Mouse (Mus musculus): Measurements from ENCODE around the gene Gm20489. TPM values are rescaled to one million over a fixed set of nuclear protein-coding genes. Genes with fewer than 3 reads are reported as not detected.

The Gm20489 gene
- polyA plus RNA-seq (2017; shearing (Covaris generic)): 0.55 TPM

DNA sequence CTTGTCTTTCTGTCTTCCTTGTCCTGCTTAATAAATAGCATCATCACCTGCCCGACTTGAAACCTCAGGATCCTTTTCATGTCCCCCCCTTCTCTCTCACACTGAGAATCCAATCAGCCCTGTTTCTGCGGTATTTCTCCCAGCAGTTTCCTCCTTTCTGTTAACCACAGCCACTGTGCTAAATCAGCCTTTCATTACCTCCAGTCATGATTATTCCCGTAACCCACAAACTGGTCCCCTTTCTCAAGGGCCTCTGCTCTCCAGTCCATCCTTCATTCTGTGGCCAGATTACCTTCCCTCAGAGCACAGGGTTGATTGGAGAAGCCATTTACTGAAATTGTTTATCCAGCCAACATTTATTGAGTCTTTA is at the start of gene Gm20489:
Gene Gm20489 (minus strand): TSS at position 269 of the 370 bp plus-strand sequence.

DNA sequence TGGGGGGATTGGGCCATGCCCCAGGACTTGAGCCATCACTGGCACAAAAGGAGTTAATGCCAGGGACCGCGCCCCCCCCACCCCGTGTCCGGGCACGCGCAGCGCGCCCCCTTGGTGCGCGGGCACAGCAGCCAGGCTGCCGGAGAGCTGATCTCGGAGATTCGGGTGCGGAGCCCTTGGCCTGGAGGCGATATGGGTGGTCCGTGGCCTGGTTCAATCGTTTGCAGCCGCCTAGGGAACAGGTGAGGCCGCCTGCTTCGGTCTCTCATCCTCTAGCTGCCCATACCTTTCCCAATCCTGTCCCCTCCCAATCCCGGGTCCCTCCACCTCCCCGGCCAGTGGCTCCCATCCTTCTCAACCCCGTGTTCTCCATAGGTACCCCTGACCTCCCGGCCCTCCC is 30.2 kb upstream of the Gm20489 start, which contains the start of gene Nlgn3:
Gene Nlgn3 (plus strand): TSS at position 114 of the 400 bp plus-strand sequence.

DNA sequence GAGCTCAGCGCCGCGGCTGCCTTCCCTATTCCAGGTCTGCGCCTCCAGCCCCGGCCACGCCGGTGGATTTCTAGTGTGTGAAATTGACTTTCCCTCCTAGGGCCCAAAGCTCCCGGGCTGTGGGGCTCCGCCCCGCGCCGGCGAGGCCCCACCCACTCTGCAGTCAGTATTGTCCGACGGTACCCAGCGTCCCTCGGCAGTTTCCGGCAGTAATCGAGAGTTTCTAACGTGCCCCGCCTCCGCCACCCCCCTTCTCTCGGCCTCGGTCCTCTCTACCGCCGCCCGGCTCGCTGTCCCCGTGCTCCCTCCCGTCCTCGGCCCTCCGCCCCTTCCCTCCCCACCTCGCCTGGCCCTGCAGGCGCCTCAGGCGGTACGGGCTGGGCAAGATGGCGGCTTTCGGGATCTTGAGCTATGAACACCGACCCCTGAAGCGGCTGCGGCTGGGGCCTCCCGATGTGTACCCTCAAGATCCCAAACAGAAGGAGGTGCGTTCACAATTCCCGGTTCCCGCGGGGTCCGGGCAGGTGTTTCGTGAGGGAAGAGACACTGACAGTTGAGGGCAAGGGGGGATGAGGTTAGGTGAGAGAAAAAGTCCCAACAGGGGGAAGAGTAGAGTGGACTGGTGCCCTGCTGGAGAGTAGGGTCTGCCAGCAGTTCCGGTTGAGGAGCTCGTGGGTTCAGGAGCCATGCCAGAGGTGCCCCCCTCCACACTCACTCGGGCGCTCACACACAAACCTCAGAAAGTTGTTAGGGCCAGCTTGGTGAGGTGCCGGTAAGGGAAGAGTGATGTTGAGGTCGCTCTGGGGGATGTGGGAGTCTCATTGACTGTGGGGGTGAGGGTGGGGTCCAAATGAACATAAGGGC is 5.3 kb upstream of the Gm20489 start, which contains the start of gene Med12:
Gene Med12 (plus strand): TSS at position 156 of the 864 bp plus-strand sequence.

DNA sequence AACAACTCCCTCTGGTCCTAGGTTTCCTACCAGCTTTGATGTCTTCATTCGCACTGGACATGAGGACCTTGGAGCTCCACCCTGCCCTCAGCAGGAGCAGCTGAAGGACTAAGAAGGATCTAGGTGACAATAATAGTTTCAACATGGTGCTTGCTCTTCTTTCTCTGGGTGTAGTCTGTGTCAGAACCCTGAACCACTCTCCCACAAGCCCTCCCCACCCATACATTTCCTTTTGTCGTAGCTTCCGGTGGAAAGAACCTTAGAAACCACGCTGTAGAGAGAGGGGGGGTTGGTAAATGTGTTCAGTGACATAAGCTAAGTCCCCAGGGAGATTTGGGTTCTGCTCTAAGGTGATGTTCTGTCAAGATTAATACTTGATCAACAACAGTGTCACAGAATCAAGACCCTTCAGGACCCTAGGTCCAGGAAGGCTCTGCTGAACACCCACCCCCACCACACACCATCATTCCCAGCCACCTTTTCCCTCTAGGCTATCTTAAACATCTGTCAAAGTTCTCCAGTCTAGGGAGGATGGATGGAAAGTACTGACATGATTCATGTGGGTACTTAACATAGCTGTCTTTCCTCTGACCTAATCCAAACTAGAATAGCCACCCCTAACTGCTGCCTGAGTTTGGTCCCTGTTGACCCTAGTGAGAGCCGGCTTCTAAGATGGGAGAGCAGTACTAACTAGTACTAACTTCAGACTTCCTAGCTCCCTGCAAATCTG is 633 bp downstream of the Gm20489 start, which contains the start of gene Il2rg:
Gene Il2rg (minus strand): TSS at position 231 of the 730 bp plus-strand sequence.

DNA sequence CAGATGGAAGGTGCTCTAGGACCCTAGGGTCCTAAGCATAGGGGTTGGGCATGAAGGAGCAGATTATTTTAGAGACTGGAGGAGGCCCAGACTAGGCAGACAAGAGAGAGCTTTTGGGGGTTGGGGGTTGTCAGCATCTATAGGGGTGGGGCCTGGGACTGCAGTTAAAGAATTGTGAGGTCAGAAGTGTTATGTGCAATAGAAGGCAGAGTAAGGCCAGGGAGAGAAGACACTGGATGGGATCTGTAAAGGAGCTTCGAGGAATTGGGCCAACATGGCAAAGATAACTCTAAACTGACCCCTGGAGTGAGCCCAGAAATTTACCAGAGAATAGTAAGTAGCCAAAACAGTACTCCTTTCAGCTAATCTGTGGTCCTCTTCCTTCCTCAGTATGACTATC is 4.9 kb downstream of the Gm20489 start, which contains the start of gene Gm614:
Gene Gm614 (minus strand): TSS at position 101 of the 400 bp plus-strand sequence.

DNA sequence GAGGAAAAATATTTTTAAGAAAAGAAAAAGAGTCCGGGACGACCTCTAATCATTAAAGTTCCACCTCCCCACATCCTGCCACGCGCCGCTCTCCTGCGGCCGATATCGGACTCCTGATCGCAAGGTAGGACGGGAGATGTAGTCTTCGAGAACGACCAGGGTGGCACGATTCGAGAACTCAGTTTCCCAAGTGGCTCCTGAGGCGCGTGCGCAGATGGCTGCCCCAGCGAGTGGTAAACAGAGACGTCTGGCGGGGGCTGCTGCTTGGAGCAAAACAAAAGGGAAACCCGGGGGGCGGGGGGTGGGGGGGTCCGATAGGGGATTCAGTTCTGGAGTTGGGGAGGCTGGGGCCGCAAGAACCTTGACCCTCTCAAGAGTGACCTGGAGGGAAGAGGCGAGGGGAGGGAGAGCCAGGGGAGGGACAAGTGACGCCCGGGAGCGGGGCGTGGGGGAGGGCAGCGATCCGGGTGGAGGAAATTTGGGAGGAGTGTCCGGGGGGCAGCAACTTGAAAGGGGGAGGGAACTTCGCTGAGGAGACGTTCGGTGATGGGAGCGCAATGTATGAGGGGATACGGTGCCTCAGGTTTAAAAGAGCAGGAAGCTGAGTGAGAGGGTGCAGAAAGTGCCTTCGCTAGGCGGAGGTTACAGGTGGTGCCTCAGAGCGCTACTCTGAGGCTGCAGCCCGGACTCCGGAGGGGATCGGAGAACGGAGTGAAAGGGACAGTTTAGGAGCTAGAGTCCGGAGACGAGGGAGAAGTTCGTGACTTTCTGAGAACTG is 14.7 kb downstream of the Gm20489 start, which contains the start of gene Foxo4:
Gene Foxo4 (plus strand): TSS at position 577 of the 778 bp plus-strand sequence.

DNA sequence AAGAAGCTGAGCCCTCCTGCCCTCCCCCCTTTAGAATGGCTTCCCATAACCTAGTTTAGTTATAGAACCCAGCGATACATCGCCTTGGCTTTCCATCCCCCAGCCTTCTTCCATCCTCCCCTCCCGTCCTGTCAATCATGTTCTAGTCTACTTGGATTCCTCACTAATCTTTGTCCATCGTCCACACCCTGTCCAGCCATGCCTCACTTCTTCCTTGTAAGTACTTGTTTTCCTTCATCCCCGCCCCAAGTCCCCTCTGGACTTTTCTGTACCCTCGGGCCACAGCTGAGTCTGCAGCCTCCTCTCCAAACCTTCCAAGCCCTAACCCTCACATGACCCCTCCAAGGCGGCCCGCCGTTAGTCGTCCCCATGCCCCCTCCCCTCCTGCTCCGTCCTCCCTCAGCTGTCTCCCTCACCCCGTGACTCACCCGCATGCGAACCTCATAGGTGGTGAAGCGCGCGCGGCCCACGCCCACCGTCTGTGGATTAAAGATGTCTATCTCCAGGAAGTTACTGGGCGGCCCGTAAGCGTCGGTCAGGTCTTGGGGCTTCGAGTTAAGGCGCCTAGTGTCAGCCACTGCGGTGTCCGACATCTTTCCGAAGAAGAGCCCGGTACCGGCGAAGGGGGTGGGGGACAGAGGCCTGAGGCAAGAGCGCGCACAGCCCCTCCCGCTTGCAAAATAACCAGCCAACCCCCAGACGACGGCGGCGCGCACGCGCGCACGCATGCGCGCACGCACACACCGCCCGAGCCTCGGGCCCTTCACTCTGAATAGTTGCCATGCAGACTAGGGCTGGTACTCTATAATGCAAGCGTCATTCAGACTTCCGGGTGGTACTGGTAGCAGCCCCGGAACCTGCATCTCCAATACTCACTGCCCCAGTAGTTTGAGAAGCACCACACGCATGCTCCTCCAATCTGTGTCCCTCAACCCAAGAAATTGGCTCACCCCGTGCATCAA is 46.7 kb downstream of the Gm20489 start, which contains the start of gene Snx12:
Gene Snx12 (minus strand): TSS at position 730 of the 962 bp plus-strand sequence.

Other genes starting within 250 kb of the Gm20489 start
- gene Tex11, start 209.4 kb downstream of the Gm20489 start, polyA plus RNA-seq (2017; shearing (Covaris generic)): 0.20 TPM
- 0.39 TPM for gene Slc7a3, start 183.0 kb downstream of the Gm20489 start, polyA plus RNA-seq (2017; shearing (Covaris generic))
- 54.8 TPM for gene Snx12, start 46.5 kb downstream of the Gm20489 start, polyA plus RNA-seq (2017; shearing (Covaris generic))
- 2.4 TPM for gene Foxo4, start 14.5 kb downstream of the Gm20489 start, polyA plus RNA-seq (2017; shearing (Covaris generic))
- gene Gm614, start 5.0 kb downstream of the Gm20489 start, polyA plus RNA-seq (2017; shearing (Covaris generic)): 5.1 TPM
- 1,467 TPM for gene Il2rg, start 768 bp downstream of the Gm20489 start, polyA plus RNA-seq (2017; shearing (Covaris generic))
- 78.0 TPM for gene Med12, start 5.0 kb upstream of the Gm20489 start, polyA plus RNA-seq (2017; shearing (Covaris generic))
- 0.10 TPM for gene Nlgn3, start 30.1 kb upstream of the Gm20489 start, polyA plus RNA-seq (2017; shearing (Covaris generic))
- not detected for gene Gjb1, start 107.4 kb upstream of the Gm20489 start, polyA plus RNA-seq (2017; shearing (Covaris generic))
- gene Zmym3, start 151.8 kb upstream of the Gm20489 start, polyA plus RNA-seq (2017; shearing (Covaris generic)): 18.4 TPM
- gene Nono, start 160.3 kb upstream of the Gm20489 start, polyA plus RNA-seq (2017; shearing (Covaris generic)): 292 TPM
- gene Itgb1bp2, start 180.1 kb upstream of the Gm20489 start, polyA plus RNA-seq (2017; shearing (Covaris generic)): 0.72 TPM

Data from CD4-positive, CD25-positive, alpha-beta regulatory T cell (primary cell).